ENCODE assay signal across 10 mouse cellular contexts in genomic region chr10:77398082-77398481, GRCm38 (mm10). TPM values are rescaled to one million over a fixed set of nuclear protein-coding genes. Genes with fewer than 3 reads are reported as not detected.
DNase-seq lines count a peak whose midpoint lies in the region; ATAC-seq and TF ChIP-seq lines count a peak whose summit lies in the region.
"Had no signal": no experiment of that assay in that cellular context is flagged by ENCODE, and none has a peak within 500 bp of the region (broad histone marks: within the 10 kb centered on the region; RNA-seq: fewer than 3 reads in every experiment).

No protein-coding gene starts in this region.

- no peak overlapping the region for H3K9ac ChIP-seq in liver, adult 2 months (ENCODE audit: low read depth, low read length)
- H3K9ac ChIP-seq in liver, embryonic 11.5 days (ENCODE audit: low read depth, low read length): no peak overlapping the region
- H3K9ac ChIP-seq: limb, embryonic 13.5 days had no signal

- no peak overlapping the region for H3K4me2 ChIP-seq in liver, embryonic 11.5 days
- H3K4me2 ChIP-seq: limb, embryonic 13.5 days had no signal

- peaks cover 25% of the 10 kb centered on the region for H3K4me1 ChIP-seq in liver, adult 2 months (ENCODE audit: control insufficient read depth, insufficient read depth, low read length)
- H3K4me1 ChIP-seq in liver, embryonic 11.5 days (replicated peaks; ENCODE audit: control insufficient read depth, insufficient read depth, low read length): peaks cover 3% of the 10 kb centered on the region; the same call in 1 of the 2 replicates
- H3K4me1 ChIP-seq in olfactory bulb, adult 2 months (ENCODE audit: control insufficient read depth, insufficient read depth, low read length): peaks cover 20% of the 10 kb centered on the region
- H3K4me1 ChIP-seq in hindbrain, embryonic 10.5 days (replicated peaks): no peaks in the 10 kb centered on the region

- DNase-seq in liver, adult 2 months (ENCODE audit: extremely low read depth, low read depth, low spot score): no peak
- no peak for DNase-seq in liver, embryonic 11.5 days (ENCODE audit: low spot score)
- peak; percentile 68 for DNase-seq in cerebellum, adult 9-10 months
- DNase-seq in heart, postnatal 36 days: peak; percentile 62 to 65
- no peak for DNase-seq in retina, embryonic 14.5 days (ENCODE audit: low spot score)
- DNase-seq in hindbrain, embryonic 10.5 days (ENCODE audit: low spot score): no peak
- DNase-seq in left cerebral cortex, postnatal 25 days (ENCODE audit: low spot score in 2 of 2): no peak

- TF ChIP-seq CTCF in liver, adult 2 months (IDR thresholded peaks at IDR 0.05; ENCODE audit: low read depth, low read length): no peak
- TF ChIP-seq CTCF in olfactory bulb, adult 2 months (IDR thresholded peaks at IDR 0.05; ENCODE audit: insufficient read depth, low read depth, low read length): no peak

- no peak overlapping the region for H3K4me3 ChIP-seq in liver, adult 2 months (ENCODE audit: insufficient read depth, low read depth, low read length)
- H3K4me3 ChIP-seq in liver, embryonic 11.5 days (ENCODE audit: low read depth, low read length): no peak overlapping the region
- no peak overlapping the region for H3K4me3 ChIP-seq in olfactory bulb, adult 2 months (ENCODE audit: insufficient read depth, low read depth, low read length)
- H3K4me3 ChIP-seq in hindbrain, embryonic 10.5 days: no peak overlapping the region
- H3K4me3 ChIP-seq: limb, embryonic 13.5 days had no signal

- H3K27ac ChIP-seq in liver, adult 2 months (replicated peaks; ENCODE audit: insufficient read depth, low read depth, low read length): peak overlapping the region; percentile 36; the same call in 1 of the 2 replicates
- H3K27ac ChIP-seq in liver, embryonic 11.5 days (ENCODE audit: low read depth, low read length): no peak overlapping the region
- peak overlapping the region; percentile 8; the same call in 1 of the 2 replicates for H3K27ac ChIP-seq in olfactory bulb, adult 2 months (ENCODE audit: insufficient read depth, low read depth, low read length)
- H3K27ac ChIP-seq in hindbrain, embryonic 10.5 days: no peak overlapping the region
- H3K27ac ChIP-seq: limb, embryonic 13.5 days had no signal

- H3K79me2 ChIP-seq in liver, adult 2 months (ENCODE audit: control insufficient read depth, insufficient read depth, low read length): peaks cover 8% of the 10 kb centered on the region; the same call in 1 of the 2 replicates

- TF ChIP-seq POLR2A in liver, adult 2 months (IDR thresholded peaks at IDR 0.05; ENCODE audit: extremely low read depth, insufficient read depth, low read length): no peak
- TF ChIP-seq POLR2A in olfactory bulb, adult 2 months (IDR thresholded peaks at IDR 0.05; ENCODE audit: insufficient read depth, low read depth, low read length): no peak

- intact Hi-C loops in heart, postnatal 36 days (cut with DNase I): no loop called here
- intact Hi-C loops in left cerebral cortex, postnatal 25 days (cut with DNase I): no loop called here

- WGBS in liver, adult 2 months: 72% methylated on average over 3 of the region's 3 CpGs
- WGBS in liver, embryonic 11.5 days: 49% methylated on average over 3 of the region's 3 CpGs
- 21% methylated on average over 3 of the region's 3 CpGs for WGBS in olfactory bulb, adult 2 months
- 73% methylated on average over 3 of the region's 3 CpGs for WGBS in hindbrain, embryonic 10.5 days

- H3K27me3 ChIP-seq in liver, adult 2 months (ENCODE audit: control insufficient read depth, insufficient read depth, low read length): no peaks in the 10 kb centered on the region
- no peaks in the 10 kb centered on the region for H3K27me3 ChIP-seq in liver, embryonic 11.5 days (replicated peaks; ENCODE audit: control insufficient read depth, insufficient read depth, low read length)
- no peaks in the 10 kb centered on the region for H3K27me3 ChIP-seq in hindbrain, embryonic 10.5 days (ENCODE audit: insufficient read depth, poor library complexity, severe bottlenecking)
- H3K27me3 ChIP-seq: limb, embryonic 13.5 days had no signal

- ATAC-seq in liver, embryonic 11.5 days (replicated peaks; ENCODE audit: low FRiP score): no peak

- H3K36me3 ChIP-seq in liver, adult 2 months (ENCODE audit: control insufficient read depth, insufficient read depth, low read length): no peaks in the 10 kb centered on the region
- H3K36me3 ChIP-seq in liver, embryonic 11.5 days (ENCODE audit: control insufficient read depth, insufficient read depth, low read length): no peaks in the 10 kb centered on the region
- no peaks in the 10 kb centered on the region for H3K36me3 ChIP-seq in hindbrain, embryonic 10.5 days
- H3K36me3 ChIP-seq: G1E; limb, embryonic 13.5 days had no signal

- no peaks in the 10 kb centered on the region for H3K9me3 ChIP-seq in liver, embryonic 11.5 days (ENCODE audit: control insufficient read depth, low read length)
- H3K9me3 ChIP-seq in hindbrain, embryonic 10.5 days: no peaks in the 10 kb centered on the region
- H3K9me3 ChIP-seq: G1E; limb, embryonic 13.5 days had no signal

RNA-seq across cellular contexts. Expression of gene Adarb1, which starts 20.0 kb away (rescaled TPM):
- total RNA-seq in liver, adult 2 months (2014; rRNA removed): 10.4 and 12.2 TPM in 2 replicates
- polyA plus RNA-seq in liver, adult 2 months (2012; rRNA removed): 4.6 TPM in 2 replicates
- 3.5 and 4.5 TPM in 2 replicates for polyA plus RNA-seq in liver, embryonic 11.5 days (2014; fragmentation: Nextera tagmentation; extraction: Ambion mirVana)
- 10 to 100 TPM; 16.9 to 22.0 TPM for total RNA-seq in heart, postnatal 36 days (2021)
- 127 TPM in 1 of 2 replicates, not detected in the other for polyA plus RNA-seq in olfactory bulb, adult 2 months (2012; ENCODE audit: insufficient read depth, insufficient read length, low replicate concordance, missing spikeins)
- 5.7 and 7.8 TPM in 2 replicates for polyA plus RNA-seq in hindbrain, embryonic 10.5 days (2016; fragmentation: Nextera tagmentation; extraction: Ambion mirVana)
- 100 to 1,000 TPM; 123 to 147 TPM for total RNA-seq in left cerebral cortex, postnatal 25 days (2021)
- polyA plus RNA-seq: G1E had no signal

Comparison
In these comparisons a context has a peak if more than half of its experiments do, and no peak if none do; other contexts are left out.
1. H3K27ac ChIP-seq: peak in liver, adult 2 months (single experiment) and olfactory bulb, adult 2 months (single experiment); none in liver, embryonic 11.5 days (single experiment) and hindbrain, embryonic 10.5 days (single experiment).
2. DNase-seq: peak in cerebellum, adult 9-10 months (single experiment) and heart, postnatal 36 days (2 of 2); none in liver, adult 2 months (single experiment), liver, embryonic 11.5 days (single experiment), retina, embryonic 14.5 days (single experiment), hindbrain, embryonic 10.5 days (single experiment) and left cerebral cortex, postnatal 25 days (0 of 2).